Mouse (Mus musculus): ENCODE measurements at regions not wholly inside any gene's neighbourhood (a gene's known extent, or its start where the extent isn't known, plus 50 kb on each side); places are given as distances from the start of the nearest gene placed in this dataset.

DNA sequence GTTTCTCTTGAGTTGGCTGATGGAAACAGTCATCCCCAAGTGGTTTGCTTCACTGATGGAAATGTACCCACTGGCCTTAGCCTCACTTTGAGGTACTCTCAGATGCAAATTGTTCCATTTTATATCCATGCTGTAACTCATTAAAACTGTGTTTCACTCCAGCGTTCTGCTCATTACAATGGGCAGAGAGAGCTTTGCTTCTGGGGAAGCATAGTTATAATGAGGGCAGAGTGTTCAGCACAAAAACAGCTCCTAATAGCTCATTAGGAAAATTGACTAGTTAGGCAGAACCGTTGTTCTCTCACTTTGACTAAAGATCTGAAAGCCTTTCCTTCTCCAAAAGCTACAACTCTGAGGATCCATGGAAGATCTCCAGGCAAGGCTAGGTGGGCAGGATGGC lies 771.2 kb downstream of the Ntrk3 start:
- no peak for DNase-seq

DNA sequence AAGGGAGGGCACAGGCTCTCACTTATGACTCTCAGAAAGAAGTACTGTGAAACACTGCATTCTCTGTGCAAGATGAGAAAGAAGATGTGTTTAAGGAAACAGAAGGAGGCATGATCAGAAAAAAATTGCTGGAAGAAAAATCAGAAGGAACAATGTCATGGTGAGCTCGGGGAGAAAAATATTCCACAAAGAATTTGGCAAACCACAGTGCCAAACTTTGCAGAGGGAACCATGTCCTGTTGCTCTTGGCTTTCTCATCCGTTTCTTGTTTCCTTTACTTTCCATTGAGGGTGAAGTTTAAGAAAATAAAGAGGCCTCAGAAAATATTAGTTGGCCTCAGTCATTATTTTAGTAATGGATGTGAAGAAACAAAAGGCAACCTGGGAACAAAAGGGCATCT lies 804.4 kb downstream of the Ntrk3 start:
- no peak for DNase-seq

DNA sequence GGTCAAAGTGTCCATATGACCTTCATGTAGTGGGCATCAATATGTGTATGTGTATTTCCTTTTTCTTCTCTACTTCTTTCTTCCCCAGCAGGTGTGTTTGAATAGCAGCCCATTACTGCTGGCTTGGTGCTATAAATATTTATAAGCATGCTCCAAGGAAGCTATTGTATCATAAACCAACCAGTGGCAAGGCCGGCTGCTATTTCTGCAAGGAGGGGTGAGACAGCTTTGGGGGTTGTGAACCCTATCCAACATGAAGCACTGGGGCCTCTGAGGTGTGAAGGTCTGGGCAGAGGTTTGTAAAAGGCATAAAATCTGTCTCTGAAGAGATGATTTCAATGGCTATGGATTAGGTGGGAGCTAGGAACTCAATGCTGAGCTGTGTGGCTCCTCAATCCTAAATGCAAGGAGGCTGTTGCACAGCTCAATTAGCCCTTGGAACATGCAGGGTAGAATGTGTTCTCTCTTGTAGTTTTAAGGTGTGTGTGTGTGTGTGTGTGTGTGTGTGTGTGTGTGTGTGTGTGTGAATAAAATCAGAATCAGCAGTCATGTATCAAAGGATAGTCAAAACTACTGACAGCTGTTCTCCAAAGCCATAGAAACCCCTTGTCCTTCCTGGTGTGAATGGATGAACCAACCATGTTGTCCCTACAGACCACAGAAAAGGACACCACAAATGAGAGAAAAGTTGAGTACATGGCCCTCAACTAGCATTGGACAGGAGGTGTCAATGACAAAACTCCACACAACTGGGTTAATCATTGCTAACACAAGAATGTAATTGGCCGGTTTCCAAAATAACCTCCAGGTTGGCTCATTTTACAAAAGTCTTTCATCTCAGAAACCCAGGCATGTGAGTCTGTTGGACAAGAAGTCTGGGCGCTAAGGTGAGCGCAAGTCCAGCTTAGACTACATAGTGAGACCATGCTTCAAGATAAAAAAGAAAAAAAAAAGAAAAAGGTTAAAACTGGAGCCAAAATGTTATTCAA lies 809.0 kb downstream of the Ntrk3 start:
- no peak for DNase-seq

DNA sequence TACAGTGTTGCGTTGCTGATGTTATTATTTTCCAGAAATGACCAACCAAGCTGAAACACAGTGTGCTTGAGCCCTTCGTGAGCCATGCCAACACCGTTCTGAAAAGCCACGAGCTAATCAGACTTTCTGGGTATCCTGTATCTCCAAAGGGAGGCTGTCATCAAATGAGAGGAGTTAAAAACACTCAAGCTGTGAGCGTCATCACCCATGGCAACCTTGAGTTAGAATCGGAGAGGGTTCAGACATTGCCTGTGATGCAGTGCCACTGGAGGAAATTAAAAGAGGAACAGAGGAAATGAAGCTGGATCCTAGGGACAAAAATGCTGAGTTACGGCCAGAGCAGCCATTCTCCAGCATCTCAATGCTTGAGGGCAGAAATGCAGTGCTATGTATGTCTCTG lies 838.6 kb downstream of the Ntrk3 start:
- DNase-seq: no peak

DNA sequence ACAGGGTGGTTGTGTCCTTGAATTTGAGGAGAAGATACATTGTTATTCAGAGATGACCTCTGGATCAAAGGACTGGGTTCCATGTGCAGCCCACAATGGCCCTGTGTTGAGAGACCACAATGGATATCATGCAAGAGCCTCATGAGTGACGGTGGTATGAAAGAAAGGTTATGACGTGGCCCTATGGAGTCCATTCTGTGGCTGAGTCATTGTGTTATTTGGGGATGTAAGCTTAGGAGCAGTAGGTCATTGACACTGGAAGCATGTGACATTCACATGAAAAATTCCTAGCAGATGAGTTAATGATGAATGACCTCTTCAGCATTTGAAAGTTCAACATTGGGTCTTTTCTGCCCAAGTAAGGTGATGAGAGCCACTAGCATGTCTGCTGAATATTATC lies 849.3 kb downstream of the Ntrk3 start:
- no peak for DNase-seq

DNA sequence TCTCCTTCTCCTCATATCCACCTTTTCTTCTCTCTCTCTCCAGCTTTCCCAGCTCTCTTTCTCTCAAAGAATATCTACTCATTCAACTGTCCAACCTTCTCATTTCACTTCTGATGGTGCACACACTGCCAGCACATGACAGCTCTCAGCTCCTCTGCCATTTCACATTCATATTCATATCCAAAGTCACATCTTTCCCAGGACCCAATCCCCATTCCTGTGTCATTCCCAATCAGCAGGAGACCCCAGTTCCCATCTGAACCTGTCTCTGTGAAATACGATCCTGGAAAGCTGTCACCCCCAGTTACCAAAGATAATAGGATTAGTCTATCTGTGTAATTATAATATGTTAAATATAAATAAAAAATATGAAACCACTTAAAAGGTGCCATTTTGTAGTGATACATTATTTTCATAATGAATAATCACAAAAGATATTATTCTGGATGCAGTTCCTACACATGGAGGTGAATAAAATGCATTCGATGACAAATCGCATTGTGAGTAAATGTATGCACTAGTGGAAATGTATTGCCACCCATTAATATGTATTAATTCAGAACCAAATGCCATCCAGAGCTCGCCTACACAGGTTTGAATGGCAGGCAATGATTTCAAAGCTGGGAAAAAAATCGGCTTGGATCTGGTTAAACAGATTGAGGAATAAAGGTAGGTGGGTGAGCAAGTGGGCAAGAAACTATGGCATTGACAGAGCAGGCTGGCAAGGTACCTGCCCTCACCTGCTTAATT lies 855.0 kb downstream of the Ntrk3 start:
- no peak for DNase-seq

DNA sequence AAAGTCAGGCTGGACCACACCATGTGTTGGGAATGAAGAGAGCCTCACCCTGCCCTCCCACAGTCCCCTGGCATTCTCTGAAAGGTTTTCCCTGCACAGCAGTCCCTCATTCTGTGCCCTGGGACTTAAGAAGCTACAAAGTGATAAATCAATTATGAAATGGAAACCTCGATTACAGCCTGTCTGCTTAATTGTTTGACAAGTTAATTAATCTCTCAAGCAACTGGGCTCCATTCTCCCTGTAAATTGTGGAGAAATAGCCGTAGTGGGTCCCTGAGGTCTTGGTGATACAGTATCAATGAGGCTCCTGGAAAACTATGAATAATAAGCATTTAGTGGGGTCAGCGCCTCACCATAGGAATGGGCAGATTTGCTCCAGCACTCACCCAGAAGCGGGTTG lies 870.3 kb downstream of the Ntrk3 start:
- DNase-seq: no peak

DNA sequence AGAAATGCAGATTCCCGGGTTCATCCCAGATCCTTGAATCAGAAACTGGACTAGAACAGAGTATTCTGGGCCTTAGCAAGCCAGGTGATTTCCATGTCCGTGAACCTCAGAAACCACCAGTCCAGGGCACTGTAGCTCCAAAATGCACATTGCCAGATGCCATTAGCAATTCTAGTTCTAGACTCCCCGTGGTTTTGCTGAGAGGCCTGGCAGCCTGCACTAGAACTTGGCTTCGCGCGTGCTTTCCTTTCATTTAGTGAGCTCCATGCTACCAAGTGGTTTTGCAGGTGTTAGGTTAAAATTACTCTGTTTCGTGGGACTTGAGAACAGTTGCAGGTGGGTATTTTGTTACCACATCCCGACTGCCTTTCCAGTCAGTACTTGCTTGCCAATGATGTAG lies 876.0 kb downstream of the Ntrk3 start:
- DNase-seq: no peak

DNA sequence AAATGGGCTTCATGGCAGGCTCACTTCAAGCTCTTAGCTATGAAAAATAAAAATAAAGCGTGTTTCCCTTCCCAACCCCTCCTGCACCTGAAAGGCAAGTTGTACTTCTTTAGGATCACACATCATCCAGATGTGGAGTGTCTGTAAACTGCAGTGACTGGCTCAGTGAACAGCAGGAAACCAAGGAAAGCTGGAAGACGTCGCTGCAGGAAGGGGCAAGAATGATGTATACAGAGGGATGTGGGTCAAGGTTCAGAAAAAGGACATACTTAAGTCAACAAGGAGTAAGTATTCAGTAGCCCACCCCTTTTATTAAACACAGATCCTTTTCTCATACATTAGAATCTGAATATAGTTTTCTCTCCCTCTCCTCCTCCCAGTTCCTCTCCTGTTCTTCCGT lies 879.4 kb downstream of the Ntrk3 start:
- no peak for DNase-seq

DNA sequence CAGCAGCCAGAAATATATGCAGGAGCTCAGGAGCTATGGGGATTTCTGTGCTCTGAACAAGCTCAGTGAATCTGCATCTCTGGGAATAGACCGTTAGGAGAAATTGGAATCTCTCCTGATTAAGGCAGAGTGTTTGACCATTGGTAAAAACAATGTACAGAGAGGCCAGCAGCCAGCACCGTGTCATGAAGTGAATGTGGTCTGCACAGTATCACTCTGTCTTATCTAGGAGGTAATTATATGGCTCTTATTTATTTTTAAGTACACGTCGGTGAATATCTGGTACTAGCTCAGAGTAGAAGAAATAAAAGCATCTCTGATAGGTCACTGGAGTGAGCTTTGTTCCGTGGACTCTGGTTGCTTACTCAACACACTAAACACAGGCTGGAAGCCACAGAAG lies 879.8 kb downstream of the Ntrk3 start:
- DNase-seq: no peak

DNA sequence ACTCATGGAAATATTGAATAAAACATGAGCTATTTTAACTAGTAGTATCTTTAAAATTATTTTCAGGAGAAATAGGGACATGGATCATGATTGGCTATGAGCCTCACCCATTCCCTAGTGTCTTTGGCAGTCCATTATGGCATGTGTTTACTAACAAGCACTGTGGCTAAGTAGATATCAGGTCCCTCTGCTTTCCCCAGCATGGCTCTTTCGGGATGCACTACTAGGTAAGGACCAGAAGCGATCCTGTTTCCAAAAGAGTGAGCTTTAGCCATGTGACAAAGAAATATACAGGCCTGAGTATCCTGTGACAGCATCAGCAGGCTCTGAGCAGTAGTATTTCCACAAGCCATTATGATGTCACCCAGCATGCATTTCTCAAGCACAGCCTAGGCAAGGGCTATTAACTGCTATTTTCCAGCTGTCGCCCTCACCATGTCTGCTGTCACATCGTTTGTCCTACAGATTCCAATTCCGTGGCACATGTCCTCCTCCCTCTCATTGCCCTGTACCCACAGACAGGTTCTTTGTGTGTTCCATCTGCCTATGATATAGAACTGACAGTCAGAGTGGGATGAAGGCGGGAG lies 882.1 kb downstream of the Ntrk3 start:
- no peak for DNase-seq

DNA sequence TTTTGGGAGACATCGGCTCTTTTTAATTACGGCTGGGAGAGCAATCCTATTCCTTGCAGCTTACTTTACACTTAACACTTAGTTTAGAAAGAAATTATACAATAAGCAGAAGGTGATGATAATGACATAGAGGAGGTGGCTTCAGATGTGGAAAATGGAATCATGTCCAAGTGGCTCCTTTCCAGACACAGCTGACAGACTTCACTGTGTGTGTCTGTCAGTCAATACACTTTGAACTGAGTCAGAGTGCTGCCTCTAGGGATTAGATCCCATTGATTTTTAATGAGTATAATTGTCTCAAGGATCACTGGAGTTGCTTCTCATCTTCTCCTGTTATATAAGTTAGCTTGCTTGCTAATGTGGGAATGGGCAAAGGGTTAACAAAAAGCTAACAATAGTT lies 882.7 kb downstream of the Ntrk3 start:
- DNase-seq: no peak

DNA sequence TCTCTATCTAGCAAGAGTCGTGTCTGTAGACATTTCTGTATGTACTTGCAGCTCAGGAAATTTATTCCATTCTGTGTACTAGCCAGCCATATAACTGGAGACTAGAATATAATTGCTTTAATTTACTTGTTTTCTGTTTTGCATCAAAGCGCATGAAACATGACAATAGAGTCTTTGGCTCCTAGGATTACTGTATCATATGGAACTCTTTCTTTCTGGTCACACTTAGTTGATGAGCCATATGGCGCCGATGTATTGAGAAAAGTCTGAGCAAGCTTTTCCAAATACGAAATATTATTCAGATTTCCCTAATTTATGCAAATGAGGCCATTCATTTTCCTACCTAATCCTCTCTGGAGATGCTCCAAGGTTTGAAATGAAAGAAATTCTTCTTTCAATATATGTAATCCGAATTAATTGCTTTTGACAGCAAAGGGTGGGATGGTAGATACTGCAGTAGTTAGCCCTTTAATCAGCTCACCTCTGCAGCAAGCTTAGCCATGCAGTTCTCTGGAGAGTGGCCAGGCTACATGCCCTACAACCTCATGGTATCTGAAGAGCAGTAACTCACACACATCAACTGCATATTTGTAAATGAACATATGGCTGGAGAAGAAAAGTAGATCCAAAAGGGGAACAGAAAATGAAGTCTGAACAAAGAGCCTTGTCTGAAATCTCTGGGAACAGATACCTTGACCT lies 913.4 kb downstream of the Ntrk3 start:
- DNase-seq: no peak

DNA sequence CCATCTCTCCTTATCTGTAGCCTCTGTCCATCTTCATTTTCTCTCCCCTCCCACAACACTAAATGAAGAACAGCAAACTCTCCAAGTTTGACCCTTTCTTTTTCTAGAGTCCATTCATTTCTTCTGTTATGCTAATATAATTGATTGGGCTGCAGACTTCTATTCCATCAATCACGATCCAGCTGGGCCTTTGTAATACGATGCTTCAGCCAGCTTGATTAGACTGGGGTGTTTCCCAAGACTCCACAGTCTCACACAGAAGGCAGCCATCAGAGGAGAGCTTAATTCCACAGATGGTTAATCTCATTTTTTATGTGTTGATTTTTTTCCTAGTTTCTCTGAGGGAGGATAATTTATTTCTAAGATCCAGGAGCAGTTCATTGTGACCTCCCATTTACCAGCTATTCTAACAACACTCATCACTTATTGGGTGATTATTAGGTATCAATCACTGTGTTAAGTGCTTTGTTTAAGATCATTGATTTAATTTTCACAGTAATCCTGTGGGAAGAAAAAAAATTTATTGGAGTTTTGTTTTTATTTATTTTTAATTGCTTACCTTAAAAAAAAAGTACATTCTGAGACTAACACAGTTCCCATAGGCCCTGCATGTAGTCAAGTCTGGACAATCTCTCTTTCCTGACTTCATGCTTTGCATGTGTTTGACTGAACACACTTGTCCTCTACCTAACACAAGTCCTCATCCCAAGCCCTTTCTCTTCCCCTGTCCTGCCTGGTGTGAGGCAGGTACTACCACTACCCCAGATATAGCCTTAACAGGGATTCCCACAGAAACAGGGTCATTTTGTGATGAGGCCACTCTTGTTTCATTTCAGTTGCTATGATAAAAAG lies 925.5 kb downstream of the Ntrk3 start:
- no peak for DNase-seq

DNA sequence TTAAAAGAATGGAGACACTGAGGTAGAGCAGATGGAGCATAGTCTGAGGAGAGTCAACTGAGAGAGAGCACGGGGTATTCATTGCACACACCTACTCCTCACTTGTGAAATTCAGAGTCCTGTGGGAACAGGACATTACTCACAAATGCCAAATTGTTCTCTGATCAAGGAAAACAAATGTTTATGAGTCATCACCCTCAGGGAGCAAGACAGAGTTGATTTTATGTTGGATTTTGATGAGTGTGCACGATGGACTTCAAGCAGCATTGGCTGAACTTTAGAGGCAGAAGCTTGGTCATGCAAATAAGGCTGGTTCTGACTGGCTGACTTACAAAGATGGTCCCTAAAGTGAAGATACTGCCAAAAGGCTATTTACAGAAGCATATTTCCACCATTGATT lies 951.0 kb downstream of the Ntrk3 start:
- no peak for DNase-seq

DNA sequence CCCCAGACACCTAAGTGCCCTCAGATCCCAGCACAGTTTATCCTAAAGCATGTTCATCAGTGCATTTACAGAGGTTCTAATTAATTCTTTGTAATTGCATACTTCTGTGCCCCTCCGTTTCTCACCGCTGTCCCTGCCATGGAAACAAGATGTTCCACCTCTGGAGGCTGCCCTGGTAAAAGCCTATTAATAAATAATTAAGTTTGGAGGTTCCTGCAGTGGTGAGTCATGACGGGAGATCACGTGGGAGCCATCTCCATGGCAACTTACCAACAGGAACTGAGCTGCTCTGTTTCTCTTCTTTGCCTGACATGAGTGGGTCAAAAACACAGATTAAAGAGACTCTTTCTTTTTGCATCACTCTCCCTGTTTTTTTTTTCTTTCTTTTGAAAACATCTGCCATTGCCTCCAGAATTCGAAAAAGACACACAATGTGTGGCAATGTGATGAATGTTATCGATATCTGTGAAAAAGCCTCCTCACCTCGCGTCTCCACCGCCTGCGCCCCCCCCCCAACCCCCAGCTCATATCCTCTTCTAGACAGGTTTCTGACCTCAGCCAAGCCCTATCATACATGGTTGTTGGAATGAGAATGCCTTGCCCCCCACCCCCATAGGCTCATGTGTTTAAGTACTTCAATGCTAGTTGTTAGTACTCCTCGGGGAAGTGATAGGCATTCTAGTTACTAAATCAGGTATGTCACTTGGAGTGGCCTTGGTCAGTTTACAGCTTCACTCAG lies 965.9 kb downstream of the Ntrk3 start:
- peak; percentile 49 for DNase-seq

DNA sequence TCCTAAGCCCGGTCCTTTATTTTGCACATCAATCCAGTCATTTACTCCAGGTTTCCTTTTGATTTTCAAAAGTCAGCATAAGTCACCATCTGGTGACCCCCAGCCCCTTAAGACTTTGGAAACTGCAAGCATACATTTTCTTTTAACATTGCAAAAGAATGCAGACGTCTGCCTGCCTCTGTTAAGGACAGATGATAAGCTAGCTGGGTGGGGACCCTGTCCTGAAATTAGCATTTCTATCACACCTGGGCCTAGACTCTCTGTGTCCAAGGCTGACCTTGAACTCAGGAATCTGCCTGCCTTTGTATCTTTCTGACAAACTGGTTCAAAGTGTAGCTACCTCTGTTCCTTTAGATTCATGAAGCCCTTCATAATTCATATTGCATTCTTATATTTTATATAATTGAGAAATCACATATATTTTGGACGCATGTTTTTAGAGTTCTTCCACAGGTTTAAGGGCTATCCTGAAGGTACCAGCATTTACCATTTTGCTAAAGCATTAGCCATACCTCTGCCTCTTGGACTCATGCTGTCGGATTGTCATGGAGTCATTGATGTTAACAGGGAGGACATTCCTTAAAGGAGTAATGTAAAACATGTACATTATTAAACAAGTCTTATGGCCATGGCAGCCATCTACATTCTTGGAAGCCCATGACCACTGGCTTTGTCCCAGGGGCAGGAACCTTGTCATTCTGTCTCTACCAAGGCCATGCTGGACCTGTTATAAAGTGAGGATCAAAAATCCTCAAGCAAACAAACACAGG lies 998.6 kb downstream of the Ntrk3 start:
- DNase-seq: no peak
